Mouse (Mus musculus) small intestine, adult 2 months (tissue): ENCODE data around the gene Eri3. TPM values are rescaled to one million over a fixed set of nuclear protein-coding genes. Genes with fewer than 3 reads are reported as not detected.
A peak's percentile ranks its signal among the peaks of the same experiment; 100 is the strongest.

Source experiments
- H3K27ac ChIP-seq: fragments of 200-500 bp; 2 replicates; pipeline ENCODE4 v1.5.1; 2012; ENCODE audit warnings: low read depth, low read length, control low read depth, inconsistent platforms; ENCODE audit not compliant: insufficient read depth
- H3K27me3 ChIP-seq: fragments of 200-500 bp; 2 replicates; pipeline ENCODE4 v1.6.1; 2012; ENCODE audit warnings: mild to moderate bottlenecking, moderate library complexity, low read length, inconsistent platforms; ENCODE audit not compliant: control insufficient read depth, insufficient read depth
- H3K36me3 ChIP-seq: fragments of 200-500 bp; 2 replicates; pipeline ENCODE4 v1.6.1; 2012; ENCODE audit warnings: mild to moderate bottlenecking, low read length, control low read depth, inconsistent platforms; ENCODE audit not compliant: control insufficient read depth, insufficient read depth
- H3K4me1 ChIP-seq: fragments of 200-500 bp; 2 replicates; pipeline ENCODE4 v1.6.1; 2012; ENCODE audit warnings: low read length, inconsistent platforms, mixed read lengths; ENCODE audit not compliant: control insufficient read depth, insufficient read depth, insufficient read length
- H3K4me3 ChIP-seq: fragments of 200-500 bp; 2 replicates; pipeline ENCODE4 v1.5.1; 2012; ENCODE audit warnings: low read depth, mild to moderate bottlenecking, control low read depth, inconsistent platforms, low read length, moderate library complexity
- CTCF ChIP-seq: fragments of 200-500 bp; IDR thresholded peaks from 2 replicates; pipeline ENCODE4 v1.5.1; 2012; ENCODE audit warnings: low read depth, mild to moderate bottlenecking, control low read depth, inconsistent platforms, low read length, moderate library complexity, mixed read lengths; ENCODE audit not compliant: insufficient replicate concordance, insufficient read length; ENCODE audit errors: extremely low read depth
- POLR2A ChIP-seq: fragments of 200-500 bp; IDR thresholded peaks from 2 replicates; pipeline ENCODE4 v1.6.1; 2012; ENCODE audit warnings: low read depth, mild to moderate bottlenecking, control low read depth, inconsistent platforms, low read length, moderate library complexity
- WGBS: fragments of 180-500 bp; shearing (Covaris S2); methylation state at CpG from one replicate; pipeline ENCODE4 v1.1.7; 2018; 5-methylcytosine and 5-hydroxymethylcytosine counted together
- polyA plus RNA-seq: library from polyadenylated mRNA; depleted of rRNA; stranded (reverse); fragments of >200 nt; gene quantifications from 2 replicates; pipeline ENCODE4 v1.2.3, GENCODE M21; 2012

Gene Eri3
- polyA plus RNA-seq, 1 experiment = 59.2 TPM

GRCm38 (mm10) chr4:117658582-117659444, 108.6 kb downstream of the Eri3 start:
- no peak overlapping the region for H3K27ac ChIP-seq
- H3K4me3 ChIP-seq = no peak overlapping the region
- TF ChIP-seq CTCF (peak; percentile 52; the same call in 1 of the 2 replicates), POLR2A (no peak)
- peaks cover 3% of the 10 kb centered on the region; the same call in 1 of the 2 replicates for H3K4me1 ChIP-seq
- 50% methylated on average over 14 of the region's 14 CpGs for WGBS
- no peaks in the 10 kb centered on the region for H3K27me3 ChIP-seq
- no peaks in the 10 kb centered on the region for H3K36me3 ChIP-seq

GRCm38 (mm10) chr4:117660001-117660400, 109.8 kb downstream of the Eri3 start:
- Histone ChIP-seq H3K4me3 (no peak overlapping the region), H3K36me3 (no peaks in the 10 kb centered on the region), H3K27ac (no peak overlapping the region), H3K4me1 (peaks cover 3% of the 10 kb centered on the region; the same call in 1 of the 2 replicates), H3K27me3 (no peaks in the 10 kb centered on the region)
- WGBS = 78% methylated on average over 5 of the region's 5 CpGs
- no peak for TF ChIP-seq CTCF
- TF ChIP-seq POLR2A = no peak

DNA sequence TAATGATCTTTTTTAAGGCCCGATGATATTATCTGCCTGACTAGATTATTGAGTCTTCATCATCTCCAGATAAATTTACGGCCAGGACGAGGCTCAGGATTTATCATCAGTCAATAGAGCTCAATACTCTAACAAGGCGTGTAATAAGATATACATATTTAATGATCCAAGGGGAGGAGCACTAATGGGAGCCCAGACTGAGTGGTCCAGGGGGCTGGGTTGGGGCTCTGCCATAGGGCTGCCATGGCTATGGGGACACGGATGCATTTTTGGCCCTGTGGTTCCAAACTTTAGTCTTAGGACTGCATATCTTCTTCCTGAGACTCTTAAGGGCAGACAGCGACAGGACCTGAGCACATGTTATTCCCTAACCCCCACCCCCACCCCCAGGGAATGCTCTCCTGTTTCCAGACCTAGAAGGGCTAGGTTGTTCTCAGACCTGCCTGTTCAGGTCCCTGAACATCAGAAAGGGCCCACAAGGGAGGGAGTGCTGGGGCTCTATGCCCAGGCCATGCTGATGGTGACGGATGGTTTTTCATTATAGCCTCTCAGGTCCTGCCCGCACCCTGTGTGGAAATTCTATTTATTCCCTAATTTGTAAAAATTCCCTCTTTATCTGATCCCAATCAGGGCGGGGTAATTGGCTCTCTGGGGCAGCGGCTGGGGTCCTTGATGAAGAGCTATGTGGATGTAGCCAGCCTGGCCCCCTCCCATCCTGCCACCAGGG, 114.4 kb downstream of the Eri3 start:
- Histone ChIP-seq H3K27ac (no peak overlapping the region), H3K4me3 (no peak overlapping the region), H3K36me3 (no peaks in the 10 kb centered on the region), H3K4me1 (no peaks in the 10 kb centered on the region), H3K27me3 (no peaks in the 10 kb centered on the region)
- WGBS = 88% methylated on average over 10 of the region's 10 CpGs
- TF ChIP-seq CTCF = no peak
- no peak for TF ChIP-seq POLR2A

- H3K36me3 ChIP-seq = no peaks in the 10 kb centered on the region
- TF ChIP-seq POLR2A (no peak), CTCF (no peak)
- H3K27me3 ChIP-seq = no peaks in the 10 kb centered on the region
- no peak overlapping the region for H3K4me3 ChIP-seq
- no peaks in the 10 kb centered on the region for H3K4me1 ChIP-seq
- no peak overlapping the region for H3K27ac ChIP-seq
- 84% methylated on average over 7 of the region's 7 CpGs for WGBS
Observed at GRCm38 (mm10) chr4:117665531-117665930, 115.4 kb downstream of the Eri3 start.

DNA sequence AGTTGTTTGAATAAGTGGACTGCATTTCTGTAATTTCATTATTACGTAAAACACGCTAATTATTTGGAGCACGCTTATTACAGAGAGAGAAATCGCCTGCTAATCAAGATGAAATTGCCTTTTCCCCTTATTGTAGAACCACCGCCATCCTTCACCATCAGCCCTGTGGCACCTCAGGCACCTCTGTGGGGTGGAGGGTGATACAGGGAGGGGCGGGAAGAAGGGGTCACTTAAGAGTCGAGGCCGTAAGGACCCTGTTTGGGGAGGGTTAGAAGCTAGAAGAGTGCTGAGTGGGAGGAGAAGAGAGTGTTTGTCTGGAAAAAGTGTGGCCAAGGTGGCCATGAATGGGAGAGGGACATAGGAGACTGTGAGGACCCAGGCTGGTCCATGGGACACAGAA, 115.9 kb downstream of the Eri3 start:
- WGBS = 90% methylated on average over 8 of the region's 8 CpGs
- H3K36me3 ChIP-seq = no peaks in the 10 kb centered on the region
- TF ChIP-seq POLR2A (no peak), CTCF (no peak)
- no peak overlapping the region for H3K4me3 ChIP-seq
- no peaks in the 10 kb centered on the region for H3K4me1 ChIP-seq
- H3K27me3 ChIP-seq = no peaks in the 10 kb centered on the region
- H3K27ac ChIP-seq = no peak overlapping the region

DNA sequence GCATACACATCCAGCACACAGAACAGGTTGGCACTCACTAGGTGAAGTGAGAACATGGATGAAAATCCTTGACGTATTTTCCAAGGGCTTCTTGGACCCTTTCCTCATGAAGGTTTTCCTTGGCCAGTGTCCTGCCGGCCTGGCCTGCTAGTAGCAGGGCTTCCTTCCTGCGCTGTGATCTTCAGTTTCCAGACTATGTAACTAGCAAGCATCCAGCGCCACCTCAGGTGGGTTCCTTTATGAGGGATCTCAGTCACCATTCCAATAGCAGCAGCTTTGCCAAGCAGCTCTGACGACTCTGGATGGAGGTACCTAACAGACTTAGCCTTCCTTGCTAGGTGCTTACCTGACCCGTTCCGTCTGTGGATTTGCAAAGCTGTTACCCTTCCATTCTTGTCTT, 119.7 kb downstream of the Eri3 start:
- Histone ChIP-seq H3K4me1 (no peaks in the 10 kb centered on the region), H3K36me3 (peaks cover 15% of the 10 kb centered on the region), H3K4me3 (no peak overlapping the region), H3K27ac (no peak overlapping the region), H3K27me3 (no peaks in the 10 kb centered on the region)
- 84% methylated on average over 7 of the region's 7 CpGs for WGBS
- no peak for TF ChIP-seq POLR2A
- no peak for TF ChIP-seq CTCF

DNA sequence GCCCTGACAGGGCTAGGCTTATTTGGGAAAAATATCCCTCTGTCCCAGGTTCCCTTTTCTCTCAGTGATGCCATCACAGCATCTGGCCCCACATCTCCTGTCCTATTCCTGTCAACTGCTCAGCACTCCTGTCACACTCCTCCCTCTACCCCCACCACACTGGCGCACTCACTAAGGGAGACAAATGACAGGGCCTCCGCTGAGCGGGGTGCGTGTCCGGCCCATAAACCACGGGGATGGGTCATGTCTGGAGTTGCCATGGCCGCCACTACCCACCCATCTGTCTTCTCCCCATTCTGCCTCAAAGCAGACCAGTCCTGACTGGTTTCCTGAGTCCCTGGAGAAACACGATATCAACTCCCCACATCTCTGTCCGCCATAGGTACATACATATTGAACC, 121.9 kb downstream of the Eri3 start:
- peaks cover 31% of the 10 kb centered on the region for H3K36me3 ChIP-seq
- no peaks in the 10 kb centered on the region for H3K4me1 ChIP-seq
- WGBS = 78% methylated on average over 9 of the region's 9 CpGs
- no peak for TF ChIP-seq CTCF
- TF ChIP-seq POLR2A = no peak
- no peak overlapping the region for H3K27ac ChIP-seq
- H3K4me3 ChIP-seq = no peak overlapping the region
- H3K27me3 ChIP-seq = no peaks in the 10 kb centered on the region
